Mouse (Mus musculus): ENCODE results near the gene Ush2a. TPM values are rescaled to one million over a fixed set of nuclear protein-coding genes. Genes with fewer than 3 reads are reported as not detected.

Ush2a gene
- polyA plus RNA-seq, 1 experiment = not detected

- Histone ChIP-seq H3K4me2 (ENCODE audit: low read depth) (no peak overlapping the region), H3K4me3 (no peak overlapping the region), H3ac (ENCODE audit: control insufficient read depth, insufficient read length) (no peak overlapping the region), H3K36me3 (ENCODE audit: control insufficient read depth, insufficient read depth) (no peaks in the 10 kb centered on the region), H3K27me3 (ENCODE audit: control insufficient read depth, insufficient read depth, insufficient read length) (no peaks in the 10 kb centered on the region), H3K79me2 (ENCODE audit: control insufficient read depth, insufficient read depth) (no peaks in the 10 kb centered on the region)
- no peak for TF ChIP-seq POLR2A (IDR thresholded peaks at IDR 0.05; ENCODE audit: insufficient read length, low read depth)
- TF ChIP-seq REST (IDR thresholded peaks at IDR 0.05; ENCODE audit: insufficient read depth, insufficient read length) = no peak
- no peak for TF ChIP-seq MAX (IDR thresholded peaks at IDR 0.05; ENCODE audit: low read depth)
- no peak for TF ChIP-seq MYOG (IDR thresholded peaks at IDR 0.05; ENCODE audit: control insufficient read depth in 1 of 3, insufficient read depth in 1 of 3, insufficient read length in 2 of 3, low read depth in 2 of 3)
- no peak for TF ChIP-seq TCF12 (IDR thresholded peaks at IDR 0.05; ENCODE audit: insufficient read depth, poor library complexity, severe bottlenecking)
- no peak for TF ChIP-seq SRF (IDR thresholded peaks at IDR 0.05; ENCODE audit: control insufficient read depth, insufficient read length, low read depth)
- TF ChIP-seq MYOD1 (IDR thresholded peaks at IDR 0.05; ENCODE audit: control insufficient read depth in 1 of 3, insufficient read length in 2 of 3, low read depth in 2 of 3) = no peak
- TF ChIP-seq USF1 (IDR thresholded peaks at IDR 0.05; ENCODE audit: low read depth) = no peak
- TF ChIP-seq CEBPB (IDR thresholded peaks at IDR 0.05; ENCODE audit: insufficient read depth, poor library complexity, severe bottlenecking) = no peak
- TF ChIP-seq TCF3 (IDR thresholded peaks at IDR 0.05; ENCODE audit: insufficient read length, low read depth) = no peak
- TF ChIP-seq POLR2AphosphoS2 (IDR thresholded peaks at IDR 0.05; ENCODE audit: insufficient read length, low read depth) = no peak
- no peak for TF ChIP-seq E2F4 (IDR thresholded peaks at IDR 0.05; ENCODE audit: insufficient read depth)
These were observed 319.3 kb downstream of the Ush2a start for GRCm38 (mm10) chr1:188581136-188581535.

GRCm38 (mm10) chr1:188595251-188595650, 333.4 kb downstream of the Ush2a start:
- Histone ChIP-seq H3K79me2 (ENCODE audit: control insufficient read depth, insufficient read depth) (no peaks in the 10 kb centered on the region), H3K36me3 (ENCODE audit: control insufficient read depth, insufficient read depth) (no peaks in the 10 kb centered on the region), H3K27me3 (ENCODE audit: control insufficient read depth, insufficient read depth, insufficient read length) (no peaks in the 10 kb centered on the region), H3K4me2 (ENCODE audit: low read depth) (no peak overlapping the region), H3K4me3 (no peak overlapping the region), H3ac (ENCODE audit: control insufficient read depth, insufficient read length) (no peak overlapping the region)
- TF ChIP-seq POLR2AphosphoS2 (IDR thresholded peaks at IDR 0.05; ENCODE audit: insufficient read length, low read depth) (no peak), CEBPB (IDR thresholded peaks at IDR 0.05; ENCODE audit: insufficient read depth, poor library complexity, severe bottlenecking) (no peak), SRF (IDR thresholded peaks at IDR 0.05; ENCODE audit: control insufficient read depth, insufficient read length, low read depth) (no peak), E2F4 (IDR thresholded peaks at IDR 0.05; ENCODE audit: insufficient read depth) (no peak), MYOD1 (IDR thresholded peaks at IDR 0.05; ENCODE audit: control insufficient read depth in 1 of 3, insufficient read length in 2 of 3, low read depth in 2 of 3) (no peak)

GRCm38 (mm10) chr1:188598052-188598451, 336.2 kb downstream of the Ush2a start:
- H3K79me2 ChIP-seq (ENCODE audit: control insufficient read depth, insufficient read depth) = no peaks in the 10 kb centered on the region
- TF ChIP-seq POLR2AphosphoS2 (IDR thresholded peaks at IDR 0.05; ENCODE audit: insufficient read length, low read depth) (no peak), E2F4 (IDR thresholded peaks at IDR 0.05; ENCODE audit: insufficient read depth) (no peak), CEBPB (IDR thresholded peaks at IDR 0.05; ENCODE audit: insufficient read depth, poor library complexity, severe bottlenecking) (no peak), TCF12 (IDR thresholded peaks at IDR 0.05; ENCODE audit: insufficient read depth, poor library complexity, severe bottlenecking) (no peak), REST (IDR thresholded peaks at IDR 0.05; ENCODE audit: insufficient read depth, insufficient read length) (no peak)

GRCm38 (mm10) chr1:188599134-188599533, 337.3 kb downstream of the Ush2a start:
- Histone ChIP-seq H3K4me3 (no peak overlapping the region), H3K79me2 (ENCODE audit: control insufficient read depth, insufficient read depth) (no peaks in the 10 kb centered on the region), H3ac (ENCODE audit: control insufficient read depth, insufficient read length) (no peak overlapping the region), H3K27me3 (ENCODE audit: control insufficient read depth, insufficient read depth, insufficient read length) (no peaks in the 10 kb centered on the region), H3K36me3 (ENCODE audit: control insufficient read depth, insufficient read depth) (no peaks in the 10 kb centered on the region), H3K4me2 (ENCODE audit: low read depth) (no peak overlapping the region)
- TF ChIP-seq E2F4 (IDR thresholded peaks at IDR 0.05; ENCODE audit: insufficient read depth) (no peak), POLR2A (IDR thresholded peaks at IDR 0.05; ENCODE audit: insufficient read length, low read depth) (no peak), TCF3 (IDR thresholded peaks at IDR 0.05; ENCODE audit: insufficient read length, low read depth) (no peak), TCF12 (IDR thresholded peaks at IDR 0.05; ENCODE audit: insufficient read depth, poor library complexity, severe bottlenecking) (no peak), USF1 (IDR thresholded peaks at IDR 0.05; ENCODE audit: low read depth) (no peak), SRF (IDR thresholded peaks at IDR 0.05; ENCODE audit: control insufficient read depth, insufficient read length, low read depth) (no peak), CEBPB (IDR thresholded peaks at IDR 0.05; ENCODE audit: insufficient read depth, poor library complexity, severe bottlenecking) (no peak), MYOD1 (IDR thresholded peaks at IDR 0.05; ENCODE audit: control insufficient read depth in 1 of 3, insufficient read length in 2 of 3, low read depth in 2 of 3) (no peak), MYOG (IDR thresholded peaks at IDR 0.05; ENCODE audit: control insufficient read depth in 1 of 3, insufficient read depth in 1 of 3, insufficient read length in 2 of 3, low read depth in 2 of 3) (no peak), REST (IDR thresholded peaks at IDR 0.05; ENCODE audit: insufficient read depth, insufficient read length) (no peak), POLR2AphosphoS2 (IDR thresholded peaks at IDR 0.05; ENCODE audit: insufficient read length, low read depth) (no peak), MAX (IDR thresholded peaks at IDR 0.05; ENCODE audit: low read depth) (no peak)

More at GRCm38 (mm10) chr1:188598052-188598451, 336.2 kb downstream of the Ush2a start:
- H3ac ChIP-seq (ENCODE audit: control insufficient read depth, insufficient read length) = no peak overlapping the region
- no peaks in the 10 kb centered on the region for H3K27me3 ChIP-seq (ENCODE audit: control insufficient read depth, insufficient read depth, insufficient read length)
- no peak overlapping the region for H3K4me3 ChIP-seq
- no peak overlapping the region for H3K4me2 ChIP-seq (ENCODE audit: low read depth)
- no peaks in the 10 kb centered on the region for H3K36me3 ChIP-seq (ENCODE audit: control insufficient read depth, insufficient read depth)

DNA sequence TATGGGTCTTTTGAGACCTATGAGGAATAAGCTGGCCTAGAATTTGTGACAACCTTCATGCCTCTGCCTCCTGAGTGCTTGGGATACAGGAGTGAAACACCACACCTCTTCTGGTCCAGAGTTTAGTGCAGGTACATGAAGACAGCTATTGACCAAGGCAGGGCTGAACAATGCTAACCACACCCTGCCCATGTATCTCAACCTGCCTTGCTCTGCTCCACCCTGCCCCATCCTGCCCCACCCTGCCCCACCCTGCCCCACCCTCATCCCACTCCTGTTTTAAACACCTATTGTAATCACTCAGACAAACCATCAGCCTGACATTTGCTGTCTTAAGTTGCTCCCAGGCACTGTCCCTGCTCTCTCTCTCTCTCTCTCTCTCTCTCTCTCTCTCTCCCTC, 344.6 kb downstream of the Ush2a start:
- TF ChIP-seq MAX (IDR thresholded peaks at IDR 0.05; ENCODE audit: low read depth) (no peak), SRF (IDR thresholded peaks at IDR 0.05; ENCODE audit: control insufficient read depth, insufficient read length, low read depth) (no peak), CEBPB (IDR thresholded peaks at IDR 0.05; ENCODE audit: insufficient read depth, poor library complexity, severe bottlenecking) (no peak), REST (IDR thresholded peaks at IDR 0.05; ENCODE audit: insufficient read depth, insufficient read length) (no peak), MYOD1 (IDR thresholded peaks at IDR 0.05; ENCODE audit: control insufficient read depth in 1 of 3, insufficient read length in 2 of 3, low read depth in 2 of 3) (no peak), POLR2A (IDR thresholded peaks at IDR 0.05; ENCODE audit: insufficient read length, low read depth) (no peak), USF1 (IDR thresholded peaks at IDR 0.05; ENCODE audit: low read depth) (no peak), E2F4 (IDR thresholded peaks at IDR 0.05; ENCODE audit: insufficient read depth) (no peak), TCF3 (IDR thresholded peaks at IDR 0.05; ENCODE audit: insufficient read length, low read depth) (no peak), MYOG (IDR thresholded peaks at IDR 0.05; ENCODE audit: control insufficient read depth in 1 of 3, insufficient read depth in 1 of 3, insufficient read length in 2 of 3, low read depth in 2 of 3) (no peak), POLR2AphosphoS2 (IDR thresholded peaks at IDR 0.05; ENCODE audit: insufficient read length, low read depth) (no peak), TCF12 (IDR thresholded peaks at IDR 0.05; ENCODE audit: insufficient read depth, poor library complexity, severe bottlenecking) (no peak)
- H3K4me2 ChIP-seq (ENCODE audit: low read depth) = no peak overlapping the region
- no peak overlapping the region for H3ac ChIP-seq (ENCODE audit: control insufficient read depth, insufficient read length)
- H3K27me3 ChIP-seq (ENCODE audit: control insufficient read depth, insufficient read depth, insufficient read length) = no peaks in the 10 kb centered on the region
- H3K79me2 ChIP-seq (ENCODE audit: control insufficient read depth, insufficient read depth) = no peaks in the 10 kb centered on the region
- H3K36me3 ChIP-seq (ENCODE audit: control insufficient read depth, insufficient read depth) = no peaks in the 10 kb centered on the region
- no peak overlapping the region for H3K4me3 ChIP-seq

Data from myocyte (in vitro differentiated cells).